Mouse (Mus musculus): ENCODE data around the gene Atp6v1e2.

Atp6v1e2 gene

GRCm38 (mm10) chr17:86947840-86948796 lies at the start of gene Atp6v1e2:
TSS of gene Atp6v1e2 (minus strand) at chr17:86947897.
- DNase-seq (ENCODE audit: low read depth, low spot score): no peak

GRCm38 (mm10) chr17:86997323-86997722 lies 49.6 kb upstream of the Atp6v1e2 start:
- DNase-seq (ENCODE audit: low read depth, low spot score): no peak

- DNase-seq (ENCODE audit: low read depth, low spot score): no peak
Measured at GRCm38 (mm10) chr17:86991306-86991705, 43.6 kb upstream of the Atp6v1e2 start.

- no peak for DNase-seq (ENCODE audit: low read depth, low spot score)
Measured at GRCm38 (mm10) chr17:86988601-86989184, 41.0 kb upstream of the Atp6v1e2 start.

- no peak for DNase-seq (ENCODE audit: low read depth, low spot score)
Measured at GRCm38 (mm10) chr17:86988161-86988560, 40.5 kb upstream of the Atp6v1e2 start.

GRCm38 (mm10) chr17:86986449-86987138 lies 38.9 kb upstream of the Atp6v1e2 start:
- DNase-seq (ENCODE audit: low read depth, low spot score): peak; percentile 29

- no peak for DNase-seq (ENCODE audit: low read depth, low spot score)
Measured at GRCm38 (mm10) chr17:86982497-86982896, 34.8 kb upstream of the Atp6v1e2 start.

- DNase-seq (ENCODE audit: low read depth, low spot score): no peak
Measured at GRCm38 (mm10) chr17:86981701-86982100, 34.0 kb upstream of the Atp6v1e2 start.

GRCm38 (mm10) chr17:86981205-86981604 lies 33.5 kb upstream of the Atp6v1e2 start:
- no peak for DNase-seq (ENCODE audit: low read depth, low spot score)

- DNase-seq (ENCODE audit: low read depth, low spot score): no peak
Measured at GRCm38 (mm10) chr17:86978496-86978895, 30.8 kb upstream of the Atp6v1e2 start.

GRCm38 (mm10) chr17:86976387-86976786 lies 28.7 kb upstream of the Atp6v1e2 start:
- DNase-seq (ENCODE audit: low read depth, low spot score): no peak

GRCm38 (mm10) chr17:86973097-86973496 lies 25.4 kb upstream of the Atp6v1e2 start:
- DNase-seq (ENCODE audit: low read depth, low spot score): no peak

GRCm38 (mm10) chr17:86971860-86972259 lies 24.2 kb upstream of the Atp6v1e2 start:
- DNase-seq (ENCODE audit: low read depth, low spot score): no peak

- DNase-seq (ENCODE audit: low read depth, low spot score): peak; percentile 59
Measured at GRCm38 (mm10) chr17:86971036-86971435, 23.3 kb upstream of the Atp6v1e2 start.

GRCm38 (mm10) chr17:86970026-86970750 lies 22.5 kb upstream of the Atp6v1e2 start:
- no peak for DNase-seq (ENCODE audit: low read depth, low spot score)

- peak; percentile 29 for DNase-seq (ENCODE audit: low read depth, low spot score)
Measured at GRCm38 (mm10) chr17:86969582-86969981, 21.9 kb upstream of the Atp6v1e2 start.

GRCm38 (mm10) chr17:86968581-86968980 lies 20.9 kb upstream of the Atp6v1e2 start:
- DNase-seq (ENCODE audit: low read depth, low spot score): no peak

- peak; percentile 38 for DNase-seq (ENCODE audit: low read depth, low spot score)
Measured at GRCm38 (mm10) chr17:86967536-86968525, 20.1 kb upstream of the Atp6v1e2 start.

GRCm38 (mm10) chr17:86967048-86967447 lies 19.4 kb upstream of the Atp6v1e2 start:
- peak; percentile 38 for DNase-seq (ENCODE audit: low read depth, low spot score)

- DNase-seq (ENCODE audit: low read depth, low spot score): no peak
Measured at GRCm38 (mm10) chr17:86966040-86966439, 18.3 kb upstream of the Atp6v1e2 start.
